Mouse (Mus musculus) CH12.LX (cell line): Measurements from ENCODE around the gene Ifi211.
"Not testable (repeated sequence)": the region's sequence is repeated elsewhere in the genome, so short reads cannot be mapped to it uniquely, and the experiment has no call there.

Experiments used
- CHD1 ChIP-seq: IDR thresholded peaks from 2 replicates; pipeline ENCODE4 v1.6.1; 2012; ENCODE audit warnings: low read depth, low read length, improper control_type of control experiment, inconsistent platforms
- RCOR1 ChIP-seq: conservative IDR thresholded peaks from 2 replicates; pipeline ENCODE4 v1.6.1; 2012; ENCODE audit warnings: low read depth, mild to moderate bottlenecking, inconsistent platforms, low read length, improper control_type of control experiment
- UBTF ChIP-seq: IDR thresholded peaks from 2 replicates; pipeline ENCODE4 v1.6.1; 2012; ENCODE audit warnings: low read depth, mild to moderate bottlenecking, inconsistent platforms, low read length, improper control_type of control experiment, moderate library complexity

DNA sequence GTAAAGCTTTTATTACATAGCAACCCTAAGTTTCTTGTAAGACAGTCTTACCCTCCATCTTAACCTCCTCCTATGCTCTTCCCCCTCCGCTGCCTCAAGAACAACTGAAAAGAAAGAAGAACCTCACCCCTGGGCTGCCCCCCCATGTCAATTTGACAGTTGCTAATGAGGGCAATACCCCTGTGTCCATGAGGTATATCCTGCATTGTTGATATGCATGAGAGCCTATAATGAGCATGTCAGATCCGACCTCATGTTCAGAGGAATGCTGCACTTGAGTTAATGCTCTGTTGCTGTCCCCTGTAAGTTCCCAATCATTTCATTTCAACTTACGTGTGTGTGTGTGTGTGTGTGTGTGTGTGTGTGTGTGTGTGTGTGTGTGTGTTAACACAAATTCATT lies 47.2 kb upstream of the Ifi211 start:
- TF ChIP-seq UBTF, CHD1, RCOR1: not testable (repeated sequence)
